Mouse (Mus musculus): Measurements from ENCODE around the gene Trip10.
"Not testable (repeated sequence)": the region's sequence is repeated elsewhere in the genome, so short reads cannot be mapped to it uniquely, and the experiment has no call there.

Gene Trip10

GRCm38 (mm10) chr17:57264164-57264563 is 14.9 kb downstream of the Trip10 start:
- DNase-seq (ENCODE audit: low spot score in 2 of 2), result no peak

- DNase-seq (ENCODE audit: low spot score in 2 of 2), result peak; percentile 65 to 79
These were observed 16.0 kb downstream of the Trip10 start for GRCm38 (mm10) chr17:57264972-57265945.

- DNase-seq (ENCODE audit: low spot score in 2 of 2), result no peak
These were observed 18.4 kb downstream of the Trip10 start for GRCm38 (mm10) chr17:57267556-57268126.

DNA sequence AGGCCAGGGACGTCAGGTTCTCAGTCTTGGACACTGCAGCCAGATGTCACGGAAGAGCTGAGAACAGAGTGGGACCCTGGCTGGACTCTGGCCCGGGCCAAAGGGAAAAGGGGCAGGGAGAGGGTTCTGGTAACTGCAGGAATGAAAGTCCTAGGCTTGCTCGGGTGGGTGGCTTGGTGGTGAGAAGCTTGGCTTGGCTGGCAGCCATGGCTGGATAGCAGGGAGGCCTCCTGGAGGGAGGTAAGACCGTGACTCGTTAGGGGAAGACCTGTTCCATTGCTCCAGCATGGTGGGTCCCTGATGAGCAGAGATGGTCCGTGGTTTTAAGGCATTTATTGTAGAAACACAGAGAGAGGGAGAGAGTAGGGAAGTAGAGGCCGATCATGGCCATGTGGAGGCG is 22.0 kb downstream of the Trip10 start:
- DNase-seq (ENCODE audit: low spot score in 2 of 2), result no peak

DNA sequence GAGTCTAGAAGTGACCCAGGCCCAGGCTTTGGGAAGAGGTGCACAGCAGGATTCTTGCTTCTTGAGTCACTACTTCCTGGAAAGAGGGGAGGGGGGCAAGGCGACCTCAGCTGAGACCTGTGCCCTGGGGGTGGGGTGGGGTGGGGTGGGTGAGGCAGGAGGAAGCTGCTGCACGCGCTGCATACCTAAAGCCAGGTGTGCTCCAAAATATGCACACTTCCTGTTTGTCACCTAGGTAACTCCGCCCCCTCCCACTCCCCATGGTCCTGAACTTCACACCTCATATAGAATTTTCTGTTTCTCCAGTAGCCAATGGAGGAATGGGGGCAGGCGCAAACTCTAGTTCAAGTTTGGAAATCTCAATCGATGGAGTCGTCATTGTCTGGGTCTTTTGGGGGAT is 24.6 kb downstream of the Trip10 start:
- no peak for DNase-seq (ENCODE audit: low spot score in 2 of 2)

GRCm38 (mm10) chr17:57274686-57275085 is 25.4 kb downstream of the Trip10 start:
- DNase-seq (ENCODE audit: low spot score in 2 of 2), result no peak

- peak; percentile 92 for DNase-seq (ENCODE audit: low spot score in 2 of 2)
These were observed 26.1 kb downstream of the Trip10 start for GRCm38 (mm10) chr17:57275111-57275996.

DNA sequence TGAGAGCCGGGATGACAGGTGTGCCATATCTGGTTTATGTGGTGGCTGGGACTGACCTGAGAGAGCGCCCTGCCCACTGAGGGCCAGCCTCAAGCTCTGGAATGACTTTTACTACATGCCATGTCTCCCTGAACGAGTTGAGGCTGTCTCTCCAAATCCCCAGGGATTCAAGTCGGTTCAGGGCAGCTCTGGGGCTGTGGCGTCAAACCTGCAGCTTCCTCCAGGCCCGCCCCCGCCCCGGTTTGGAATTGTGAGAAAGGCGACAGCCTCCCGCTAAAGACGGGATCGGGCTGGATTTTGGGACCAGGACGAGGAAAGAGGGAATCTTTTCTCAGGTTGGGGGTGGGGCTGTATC is 26.7 kb downstream of the Trip10 start:
- DNase-seq (ENCODE audit: low spot score in 2 of 2), result peak in 1 of 2 experiments; percentile 44

DNA sequence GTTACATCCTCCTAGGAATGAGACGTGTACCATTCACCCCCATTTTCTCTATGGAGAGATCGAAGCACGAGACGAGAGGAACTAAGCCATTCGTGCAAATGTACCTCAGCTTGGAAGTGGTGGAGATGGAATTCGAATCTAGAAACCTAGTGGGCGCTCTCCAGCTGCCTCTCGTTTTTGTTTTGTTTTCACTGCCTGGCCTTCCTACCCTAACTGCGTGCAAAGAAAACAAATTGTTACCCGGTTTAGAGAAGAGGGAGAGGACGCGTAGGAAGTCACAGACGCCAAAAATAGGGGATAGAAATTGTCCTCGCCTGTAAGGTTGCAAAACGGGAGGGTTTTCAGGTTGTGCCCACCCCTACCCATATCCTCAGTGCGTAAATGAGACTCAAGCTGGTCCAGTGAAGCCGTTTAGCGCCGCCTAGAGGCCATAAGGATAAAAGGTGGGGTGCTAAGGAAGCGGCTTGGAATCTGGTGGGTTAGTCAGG is 27.4 kb downstream of the Trip10 start:
- peak; percentile 48 to 64 for DNase-seq (ENCODE audit: low spot score in 2 of 2)

- DNase-seq (ENCODE audit: low spot score in 2 of 2), result not testable (repeated sequence)
These were observed 28.5 kb downstream of the Trip10 start for GRCm38 (mm10) chr17:57277598-57278261.

DNA sequence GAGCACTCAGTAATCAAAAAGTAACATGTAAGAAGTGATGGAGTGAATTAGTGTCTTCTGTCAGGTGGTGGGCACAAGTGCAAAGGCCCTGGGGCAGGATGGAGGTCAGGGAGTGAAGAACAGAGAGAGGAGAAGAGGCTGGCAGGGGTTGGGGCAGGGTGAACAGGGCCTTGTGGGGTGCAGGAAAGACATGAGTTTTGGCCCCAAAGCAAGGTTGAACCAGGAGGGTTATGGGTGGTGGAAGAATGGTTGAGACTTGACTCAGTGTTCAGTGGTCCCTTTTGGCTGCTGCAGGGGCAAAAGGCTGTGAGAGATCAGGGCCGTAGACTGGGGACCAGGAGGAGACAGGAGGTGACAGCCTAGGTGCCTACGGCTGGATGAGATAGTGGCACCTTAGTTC is 29.3 kb downstream of the Trip10 start:
- no peak for DNase-seq (ENCODE audit: low spot score in 2 of 2)

GRCm38 (mm10) chr17:57278943-57279590 is 29.8 kb downstream of the Trip10 start, which contains the start of gene Vav1:
Gene Vav1, plus strand, starts transcription at chr17:57279100.
- DNase-seq (ENCODE audit: low spot score in 2 of 2), result no peak

DNA sequence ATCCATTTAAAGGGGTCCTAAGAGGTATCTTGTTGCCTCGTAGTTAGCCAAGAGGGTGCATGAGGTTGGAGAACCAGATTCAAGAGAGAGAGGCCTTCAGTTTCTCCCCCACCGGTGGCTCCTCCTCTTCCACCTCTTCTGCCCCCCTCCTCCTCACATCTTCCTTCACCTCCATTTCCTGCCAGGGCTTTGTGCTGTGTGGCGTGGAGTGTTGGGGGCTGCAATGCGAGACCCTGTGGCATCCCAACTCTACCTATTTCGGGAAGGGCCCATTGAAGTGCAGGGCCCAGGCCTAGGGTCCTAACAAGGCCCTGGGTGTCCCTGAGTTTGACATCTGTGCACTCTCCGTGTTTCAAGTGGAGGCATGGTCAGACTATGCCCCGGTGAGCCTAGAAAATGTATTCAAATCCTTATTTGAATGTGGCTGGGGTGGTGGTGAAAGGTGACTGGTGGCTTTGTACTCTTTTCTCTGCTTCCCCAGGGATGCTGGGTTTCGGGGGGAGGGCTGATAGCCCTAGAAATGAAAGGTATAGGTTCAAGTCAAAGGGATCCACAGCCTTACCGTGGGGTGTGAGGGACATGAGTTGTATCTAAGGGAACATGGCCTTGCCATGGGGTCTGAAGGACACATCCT is 30.5 kb downstream of the Trip10 start:
- DNase-seq (ENCODE audit: low spot score in 2 of 2), result no peak

- DNase-seq (ENCODE audit: low spot score in 2 of 2), result no peak
These were observed 31.2 kb downstream of the Trip10 start for GRCm38 (mm10) chr17:57280411-57280810.

DNA sequence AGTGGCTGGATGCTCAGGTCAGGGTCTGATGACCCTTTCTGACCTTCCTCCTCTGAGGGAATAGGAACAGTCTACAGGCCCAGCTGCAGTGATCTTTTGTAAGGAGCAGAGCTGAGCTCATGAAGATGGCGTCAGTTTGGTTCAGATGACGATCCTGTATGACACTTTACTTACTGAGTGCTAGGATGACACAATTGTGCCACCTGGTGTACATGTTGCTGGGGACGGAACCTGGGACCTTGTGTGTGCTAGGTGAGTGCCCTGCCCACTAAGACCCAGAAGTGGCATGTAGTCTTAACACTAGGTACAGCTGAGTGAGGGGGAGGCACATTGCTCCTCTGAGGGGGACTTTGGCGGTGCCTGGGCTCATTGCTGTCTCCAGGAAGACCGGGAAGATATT is 34.7 kb downstream of the Trip10 start:
- DNase-seq (ENCODE audit: low spot score in 2 of 2), result no peak

DNA sequence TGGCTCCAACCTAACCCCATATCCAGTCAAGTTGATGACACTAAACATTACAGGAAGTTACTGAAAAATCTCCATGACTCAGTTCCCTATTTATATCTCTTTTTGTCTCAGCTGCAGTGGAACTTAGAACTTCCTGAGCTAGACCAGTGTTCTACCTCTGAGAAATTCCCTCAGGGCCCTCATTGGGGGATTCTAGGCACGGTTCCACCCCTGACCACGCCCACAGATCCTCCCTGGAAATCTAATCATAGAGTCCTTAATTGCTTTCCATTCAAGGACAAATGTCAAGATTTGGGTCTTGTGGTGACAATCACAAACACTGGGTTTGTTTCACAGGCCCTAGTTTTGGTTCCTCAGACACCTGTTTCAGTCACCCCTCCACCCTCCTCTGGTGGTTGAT is 35.8 kb downstream of the Trip10 start:
- no peak for DNase-seq (ENCODE audit: low spot score in 2 of 2)

GRCm38 (mm10) chr17:57286718-57287355 is 37.6 kb downstream of the Trip10 start:
- DNase-seq (ENCODE audit: low spot score in 2 of 2), result no peak

GRCm38 (mm10) chr17:57289252-57289651 is 40.0 kb downstream of the Trip10 start:
- no peak for DNase-seq (ENCODE audit: low spot score in 2 of 2)

GRCm38 (mm10) chr17:57290001-57290670 is 40.9 kb downstream of the Trip10 start:
- DNase-seq (ENCODE audit: low spot score in 2 of 2), result no peak

Data from urinary bladder, adult 18-20 months (tissue).